Mouse (Mus musculus) cerebral cortex, adult 2 months (tissue): Measurements from ENCODE around the gene Add3.

Source experiments
- WGBS: fragments of 180-500 bp; shearing (Covaris S2); methylation state at CpG from one replicate; pipeline ENCODE4 v1.1.7; 2018; 5-methylcytosine and 5-hydroxymethylcytosine counted together

The Add3 gene

DNA sequence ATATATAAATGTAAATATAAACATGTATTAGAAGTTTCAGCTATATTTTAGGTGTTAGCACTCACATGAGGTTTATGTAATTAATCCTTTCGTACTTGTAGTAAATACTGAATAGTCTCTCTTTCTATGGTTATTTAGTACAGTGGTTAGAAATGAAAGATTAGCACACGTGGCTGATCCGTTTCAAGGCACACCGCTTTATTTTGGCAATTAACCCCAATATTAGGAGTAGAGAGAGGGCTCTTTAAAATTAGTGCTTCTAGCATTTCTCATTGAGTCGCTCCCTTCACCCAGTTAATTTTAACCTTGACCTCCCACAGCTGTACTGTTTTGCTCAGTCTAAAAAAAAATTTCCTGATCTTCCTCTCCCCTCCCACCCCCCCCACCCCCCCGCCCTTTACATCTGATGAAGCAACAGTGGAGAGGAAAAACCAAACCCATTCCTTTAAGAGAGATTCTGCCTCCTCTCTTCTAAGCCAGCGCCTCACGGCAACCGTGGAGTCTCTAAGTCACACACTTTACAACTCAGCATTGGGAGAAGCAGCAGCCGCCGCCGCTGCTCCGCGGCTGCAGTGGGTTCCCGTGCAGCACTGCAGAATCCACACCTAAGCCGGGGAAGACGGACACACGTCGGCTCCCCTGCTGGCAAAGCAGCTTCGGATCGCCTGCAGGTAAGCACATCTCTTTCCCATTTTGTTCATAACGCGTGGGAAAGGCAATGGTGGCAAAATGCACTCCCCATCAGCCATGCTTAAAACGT, at the start of gene Add3:
Add3 (plus strand) TSS at position 400 of the 760 bp plus-strand sequence.
- WGBS: 4% methylated on average over 24 of the region's 24 CpGs

DNA sequence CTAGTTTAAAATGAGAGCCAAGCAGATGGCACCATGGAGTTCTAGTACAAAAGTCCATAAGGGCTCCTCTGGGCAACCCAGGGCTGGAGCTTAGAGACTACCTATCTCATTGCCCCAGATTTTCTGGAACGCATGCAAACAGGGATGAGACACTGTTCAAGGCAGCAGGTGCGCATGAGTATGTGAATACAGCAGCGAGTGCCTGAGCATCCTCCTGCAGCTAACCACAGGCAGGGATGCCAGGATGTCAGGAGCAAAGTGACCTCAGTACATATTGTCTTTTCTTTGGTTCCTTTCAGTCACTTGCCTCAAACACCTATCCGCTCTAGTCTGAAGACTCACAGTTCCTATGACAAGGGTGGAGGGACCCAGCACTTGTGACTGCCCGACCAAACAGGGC, 49.6 kb upstream of the Add3 start:
- 99% methylated on average over 5 of the region's 5 CpGs for WGBS

DNA sequence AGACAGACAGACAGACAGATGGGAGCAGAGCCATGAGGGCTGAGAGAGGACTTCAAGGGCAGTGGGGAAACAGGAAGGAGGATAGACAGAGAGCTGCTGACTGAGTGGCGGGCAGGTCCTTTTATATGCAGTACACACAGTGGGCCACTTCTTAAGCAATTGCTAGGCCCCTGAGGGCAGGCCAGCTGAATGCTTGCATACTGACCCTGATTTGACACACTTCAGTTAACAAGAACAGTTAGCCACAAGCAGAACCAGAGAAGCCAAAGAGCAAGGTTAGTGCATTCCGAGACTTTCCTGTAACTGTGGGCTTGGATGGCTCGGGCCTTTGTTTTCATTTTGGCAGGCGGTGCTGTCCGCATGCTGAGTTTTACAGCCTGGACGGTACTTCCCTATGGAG, 48.0 kb upstream of the Add3 start:
- 90% methylated on average over 6 of the region's 6 CpGs for WGBS

DNA sequence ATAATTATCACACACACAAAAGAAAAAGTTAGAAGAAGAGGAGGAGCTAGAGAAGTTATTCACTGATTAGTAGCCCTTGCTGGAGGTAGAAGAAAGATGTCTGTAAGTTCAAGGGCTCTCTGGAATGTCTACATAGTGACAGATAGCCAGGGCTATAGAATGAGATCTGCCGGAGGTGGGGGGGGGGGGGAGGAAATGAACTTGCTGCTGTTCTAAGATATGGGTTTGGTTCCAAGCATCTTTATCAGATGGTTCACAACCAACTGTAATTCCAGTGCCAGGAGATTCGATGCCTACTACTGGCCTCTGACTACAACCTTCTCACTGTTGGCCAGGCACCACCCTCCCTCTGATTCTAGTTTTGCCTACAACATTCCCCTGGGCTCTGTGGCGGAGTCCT, 46.9 kb upstream of the Add3 start:
- 88% methylated on average over 3 of the region's 3 CpGs for WGBS

DNA sequence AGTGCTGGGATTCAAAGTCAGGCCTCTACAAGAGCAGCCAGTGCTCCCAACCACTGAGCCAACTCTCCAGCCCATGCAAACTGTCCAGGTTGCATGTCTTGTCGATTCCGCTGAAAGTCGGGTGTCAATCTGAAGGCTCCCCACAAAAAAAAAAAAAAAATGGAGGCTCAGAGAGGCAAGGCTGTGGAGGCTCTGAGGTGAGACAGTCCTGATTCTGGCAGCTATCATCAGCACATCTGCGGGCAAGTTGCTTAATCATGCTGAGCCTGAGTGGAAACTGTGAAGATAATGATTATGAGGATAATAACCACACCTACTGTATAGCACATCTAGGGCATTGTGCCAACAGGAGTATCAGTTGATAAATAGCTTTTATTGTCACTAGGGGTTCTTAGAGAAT, 45.6 kb upstream of the Add3 start:
- WGBS: 92% methylated on average over 4 of the region's 4 CpGs

DNA sequence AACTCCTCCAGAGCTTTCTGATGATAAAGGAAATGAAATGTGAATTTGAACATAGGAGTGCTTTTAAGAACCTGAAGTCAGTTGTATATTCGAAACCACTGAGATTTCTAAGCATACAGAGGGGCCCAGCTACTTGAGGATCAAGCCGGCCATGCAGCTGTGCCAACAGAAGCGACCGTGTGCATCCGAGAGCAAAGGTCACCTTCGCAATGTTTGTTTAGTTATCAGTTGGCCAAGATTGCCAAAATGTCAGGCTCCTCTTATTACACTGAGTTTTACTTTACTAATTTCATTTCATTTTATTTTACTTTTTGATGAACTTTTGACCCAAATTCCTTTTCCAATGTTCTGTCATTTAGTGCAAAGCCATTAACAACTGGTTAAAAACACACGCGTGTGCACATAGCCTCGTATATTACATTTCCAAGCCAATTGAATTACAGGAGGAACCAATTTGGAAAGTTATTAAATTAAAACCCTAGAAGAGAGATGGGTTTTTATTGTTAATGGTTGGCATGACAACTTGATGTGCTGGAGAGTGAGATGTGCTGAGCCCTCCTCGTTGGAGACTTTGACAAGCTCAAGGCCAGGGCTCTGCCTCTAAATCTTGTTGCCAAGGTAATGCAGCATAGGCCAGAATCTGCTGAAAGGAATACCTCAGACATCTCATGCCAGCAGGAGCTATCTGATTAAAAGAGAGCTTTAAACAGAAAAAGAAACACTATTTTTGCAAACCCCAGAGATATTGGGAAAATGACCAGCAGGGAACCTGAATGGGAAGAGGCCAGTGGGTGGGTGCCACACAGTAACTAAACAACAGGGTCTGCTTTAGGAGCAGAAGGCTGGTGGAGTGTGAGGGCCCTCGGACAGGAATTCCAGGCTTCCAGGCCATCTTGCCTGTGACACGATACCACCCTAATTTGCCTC, 38.6 kb upstream of the Add3 start:
- 86% methylated on average over 12 of the region's 12 CpGs for WGBS

DNA sequence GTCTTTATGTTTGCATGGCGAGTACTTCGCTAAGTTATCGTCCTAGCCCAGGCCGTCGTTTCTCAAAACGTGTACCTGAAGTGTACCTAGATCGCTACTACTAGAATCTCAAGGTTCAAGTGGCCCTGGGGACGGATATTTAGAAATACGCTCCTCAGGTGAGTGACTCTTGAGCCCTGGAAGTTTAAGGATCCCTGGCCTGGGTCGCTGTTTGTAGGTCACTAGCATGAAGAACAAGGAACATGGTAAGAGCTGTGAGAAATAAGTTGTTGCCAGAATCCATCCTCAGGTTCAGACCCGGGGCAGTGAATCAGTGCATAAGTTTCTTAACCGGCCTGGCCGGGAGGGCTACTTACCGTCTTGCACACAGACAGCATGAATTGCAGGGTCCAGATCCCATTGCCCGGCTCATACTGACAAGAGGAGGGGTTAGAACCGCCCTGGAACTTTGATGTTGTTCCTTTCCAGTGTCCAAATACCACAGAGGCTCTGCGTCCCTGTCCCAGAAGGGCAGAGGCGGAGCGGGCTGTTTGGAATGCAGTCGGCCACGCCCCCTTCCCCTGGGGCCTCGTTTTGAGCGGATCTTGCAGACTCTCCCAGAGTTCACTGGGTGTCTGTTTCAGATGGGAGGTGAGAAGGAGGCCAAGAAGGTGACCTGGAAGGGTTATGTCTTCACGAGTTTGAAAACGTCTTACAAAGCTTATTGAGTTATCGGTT, 34.7 kb upstream of the Add3 start:
- WGBS: 68% methylated on average over 26 of the region's 26 CpGs

DNA sequence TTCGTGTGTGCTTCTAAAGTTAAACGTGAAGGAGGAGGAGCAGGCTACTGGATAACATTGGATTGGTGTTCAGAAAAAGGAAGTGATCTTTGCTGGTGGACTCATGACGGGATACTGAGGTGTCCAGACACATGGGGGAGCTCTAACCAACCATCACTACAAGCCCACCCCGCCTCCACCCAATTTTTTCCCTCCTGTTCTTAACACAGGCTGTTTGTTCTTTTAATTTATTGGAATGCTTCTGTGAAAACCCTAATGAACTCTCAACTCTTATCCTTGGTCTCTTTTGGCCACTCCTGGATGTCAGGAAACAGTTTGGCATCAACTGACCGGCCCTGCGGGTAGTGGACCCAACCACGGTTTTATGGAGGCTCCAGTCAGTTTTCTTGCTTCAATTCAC, 33.3 kb upstream of the Add3 start:
- 71% methylated on average over 7 of the region's 7 CpGs for WGBS

DNA sequence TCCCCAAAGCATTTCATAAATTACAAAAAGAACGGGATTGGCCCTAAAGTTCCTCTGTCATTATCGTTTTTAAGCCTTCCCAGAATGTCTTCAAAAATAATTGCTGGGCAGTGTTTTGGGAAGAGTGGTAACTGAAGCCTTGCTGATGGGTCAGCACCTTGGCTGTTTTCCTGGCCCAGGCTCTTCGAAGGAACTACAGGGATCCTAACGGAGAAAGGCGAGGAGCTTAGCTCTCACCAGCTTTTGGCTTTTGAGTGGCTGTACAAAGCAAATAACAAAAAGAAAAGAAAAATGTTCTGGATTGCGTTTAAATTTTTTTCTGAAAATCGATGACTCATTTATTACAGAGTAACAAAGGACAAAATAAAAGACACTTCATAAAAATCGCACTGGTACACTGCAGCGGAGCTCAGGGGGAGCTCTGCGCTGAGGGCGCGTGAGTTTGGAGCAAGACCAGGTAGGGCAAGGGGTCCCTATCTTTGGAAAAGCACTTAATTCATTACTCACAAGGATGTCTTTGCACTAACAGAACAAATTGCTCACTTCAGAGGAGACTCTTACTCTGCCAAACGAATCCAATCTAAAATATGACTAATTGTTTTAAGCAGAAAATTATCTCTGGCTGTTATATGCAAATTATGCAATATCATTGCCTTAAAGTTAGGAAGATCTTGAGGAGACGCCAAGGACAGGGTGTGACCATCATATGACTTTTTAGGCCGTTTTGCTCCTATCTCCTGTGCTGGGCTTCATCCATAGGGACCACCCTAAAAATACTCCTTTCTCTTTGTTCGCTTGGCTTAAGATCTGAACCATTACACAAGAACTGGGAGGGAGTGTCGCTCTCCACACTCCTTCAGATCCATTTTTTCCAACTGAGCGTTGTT, 32.6 kb upstream of the Add3 start:
- 74% methylated on average over 18 of the region's 18 CpGs for WGBS

DNA sequence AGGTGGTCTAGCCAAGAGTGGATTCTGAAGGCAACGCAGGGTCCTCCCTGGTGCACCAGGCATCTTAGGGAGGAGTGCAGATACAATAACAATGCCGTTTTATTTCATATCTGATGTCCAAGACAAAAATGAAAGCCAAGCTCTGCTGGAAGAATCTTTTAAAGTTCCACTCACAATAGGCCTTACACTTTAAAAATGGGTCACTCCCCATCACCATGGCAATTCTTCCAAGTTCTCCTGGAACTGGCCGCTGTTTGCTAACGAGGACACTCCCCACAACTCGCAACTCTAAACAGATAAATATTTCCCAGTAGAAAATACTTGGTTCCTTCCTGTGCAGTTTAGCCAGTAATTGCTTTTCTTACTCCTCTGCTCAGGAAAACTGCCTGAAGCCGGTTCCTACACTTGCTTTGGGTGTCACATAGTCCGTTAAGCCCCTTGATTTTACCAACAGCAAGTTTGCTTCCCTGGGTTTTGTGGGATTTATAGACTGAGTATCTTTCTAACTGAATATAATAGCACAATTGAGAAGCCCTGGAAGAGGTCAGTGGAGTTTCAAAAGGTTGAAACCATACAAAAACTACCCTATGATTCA, 28.1 kb upstream of the Add3 start:
- WGBS: 31% methylated on average over 7 of the region's 7 CpGs

DNA sequence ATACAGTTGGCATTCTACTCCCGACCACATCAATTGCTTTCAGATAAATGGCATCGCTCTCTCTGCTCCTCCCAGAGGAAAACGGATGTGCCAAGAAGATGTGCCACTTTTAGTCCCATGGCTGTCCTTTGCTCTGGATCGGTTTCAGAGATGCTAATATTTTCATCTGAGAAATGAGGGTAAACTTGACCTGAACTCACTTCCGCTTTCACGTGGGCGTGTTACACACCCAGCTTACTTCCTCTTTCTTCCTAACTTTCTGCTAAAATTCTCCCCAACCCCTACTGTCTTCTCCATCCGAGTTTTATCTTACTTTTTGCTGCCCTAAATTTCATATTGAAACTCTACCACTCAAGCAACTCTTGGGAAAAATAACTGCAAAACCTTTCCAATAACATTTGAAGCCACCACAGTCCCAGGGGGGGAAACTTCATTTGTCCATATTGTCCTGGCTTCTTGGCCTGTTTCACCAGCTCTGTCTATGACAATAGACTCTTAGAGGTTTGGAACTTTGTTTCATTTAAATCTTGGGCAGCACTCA, 20.9 kb upstream of the Add3 start:
- 77% methylated on average over 8 of the region's 8 CpGs for WGBS

DNA sequence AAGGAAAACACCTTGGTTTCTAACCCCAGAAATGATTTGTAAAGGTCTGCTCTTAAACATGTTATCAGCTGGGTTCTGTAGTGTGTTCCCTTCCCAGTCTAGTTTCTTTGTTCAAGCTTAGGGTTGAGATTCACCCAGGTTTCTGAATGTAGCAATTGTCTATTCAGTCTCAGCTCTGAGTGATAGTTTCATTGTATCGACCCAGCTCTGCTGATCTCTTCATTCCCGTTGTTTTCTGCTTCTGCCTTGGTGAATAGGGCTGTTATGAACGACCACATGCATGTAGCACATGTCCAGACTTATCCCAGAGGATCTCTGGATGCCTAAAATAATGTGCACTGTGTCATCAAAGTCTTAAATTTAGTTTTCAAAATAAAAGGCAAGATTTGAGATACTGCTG, 19.8 kb upstream of the Add3 start:
- WGBS: 48% methylated on average over 3 of the region's 3 CpGs

DNA sequence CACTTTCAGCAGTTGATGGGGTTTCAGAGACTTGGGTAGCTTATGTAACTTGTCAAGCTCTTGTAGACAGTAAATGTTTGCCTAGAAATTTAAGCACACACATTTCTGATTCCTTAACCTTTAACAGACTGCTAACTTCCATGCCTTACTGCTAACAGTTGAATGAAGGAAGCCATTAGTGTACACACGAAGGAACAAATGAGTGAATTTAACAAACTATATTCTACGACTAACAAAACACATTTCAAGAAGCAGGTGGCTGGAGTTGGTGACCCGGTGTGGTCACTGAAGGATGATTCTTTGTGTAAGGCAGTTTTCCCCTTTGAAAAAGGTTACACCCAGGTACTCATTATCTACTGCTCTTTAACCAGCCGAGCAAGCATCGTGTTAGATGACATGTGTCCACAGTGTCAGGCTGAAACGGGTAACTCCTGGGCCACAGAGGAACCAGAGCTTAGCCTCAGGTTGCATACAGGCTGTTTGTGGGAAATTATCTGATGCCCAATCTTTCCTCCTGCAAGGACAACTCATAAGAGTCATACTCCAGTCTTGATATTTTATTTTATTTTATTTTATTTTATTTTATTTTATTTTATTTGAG, 17.5 kb upstream of the Add3 start:
- WGBS: 91% methylated on average over 6 of the region's 6 CpGs

DNA sequence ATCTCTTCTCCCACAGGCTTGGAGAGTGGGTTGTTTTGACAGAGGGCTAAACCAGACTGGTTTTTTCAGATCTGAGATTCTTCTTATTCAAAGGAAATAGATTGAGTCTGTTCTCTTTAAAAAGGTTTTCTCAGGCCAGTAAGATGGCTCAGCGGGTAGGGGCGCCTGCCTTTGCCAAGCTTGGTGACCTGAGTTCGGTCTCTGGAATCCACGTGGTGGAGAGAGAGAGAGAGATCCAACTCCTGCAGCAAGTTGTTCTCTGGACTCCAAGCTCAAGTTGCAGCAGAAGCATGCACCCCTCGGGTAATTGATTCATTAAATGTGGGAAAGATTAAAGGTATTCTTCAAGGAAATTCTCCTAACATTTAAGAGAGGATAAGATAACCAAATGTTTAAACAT, 16.9 kb upstream of the Add3 start:
- 73% methylated on average over 5 of the region's 5 CpGs for WGBS

DNA sequence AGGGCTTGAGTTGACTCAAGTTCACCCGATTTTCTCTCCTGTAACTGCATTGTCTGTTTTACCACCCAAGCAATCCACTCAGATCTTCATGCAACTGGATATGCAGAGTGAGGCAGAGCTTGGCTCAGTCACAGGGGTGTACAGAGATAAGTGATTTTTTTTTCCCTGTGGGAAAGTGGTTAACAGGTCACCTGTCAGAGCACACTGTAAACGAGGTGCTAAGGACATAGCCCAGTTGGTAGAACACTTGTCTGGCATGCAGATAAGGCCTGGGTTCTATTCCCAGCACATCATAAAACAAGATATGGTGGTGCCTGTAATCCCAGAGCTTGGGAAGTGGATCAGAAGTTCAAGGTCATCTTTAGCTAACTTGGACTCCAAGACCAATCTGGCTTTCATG, 14.6 kb upstream of the Add3 start:
- 96% methylated on average over 2 of the region's 2 CpGs for WGBS

DNA sequence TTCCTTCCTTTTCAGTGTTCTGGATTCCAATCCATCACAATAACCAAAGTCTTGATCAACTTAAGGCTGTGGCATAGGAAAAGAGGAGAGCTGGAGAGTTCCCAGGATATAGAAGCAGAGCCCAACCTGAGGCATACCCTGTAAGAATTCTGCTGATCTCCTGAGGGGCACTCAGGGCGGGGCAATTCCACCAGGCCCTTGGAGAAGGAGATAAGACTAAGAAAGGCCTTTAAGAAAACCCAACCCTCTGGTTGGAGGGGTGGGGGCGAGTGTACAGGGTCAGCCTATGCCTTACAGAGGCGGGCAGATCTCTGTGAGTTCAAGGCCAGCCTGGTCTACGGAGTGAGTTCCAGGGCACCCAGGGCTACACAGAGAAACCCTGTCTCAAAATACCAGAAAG, 13.7 kb upstream of the Add3 start:
- WGBS: 97% methylated on average over 4 of the region's 4 CpGs

DNA sequence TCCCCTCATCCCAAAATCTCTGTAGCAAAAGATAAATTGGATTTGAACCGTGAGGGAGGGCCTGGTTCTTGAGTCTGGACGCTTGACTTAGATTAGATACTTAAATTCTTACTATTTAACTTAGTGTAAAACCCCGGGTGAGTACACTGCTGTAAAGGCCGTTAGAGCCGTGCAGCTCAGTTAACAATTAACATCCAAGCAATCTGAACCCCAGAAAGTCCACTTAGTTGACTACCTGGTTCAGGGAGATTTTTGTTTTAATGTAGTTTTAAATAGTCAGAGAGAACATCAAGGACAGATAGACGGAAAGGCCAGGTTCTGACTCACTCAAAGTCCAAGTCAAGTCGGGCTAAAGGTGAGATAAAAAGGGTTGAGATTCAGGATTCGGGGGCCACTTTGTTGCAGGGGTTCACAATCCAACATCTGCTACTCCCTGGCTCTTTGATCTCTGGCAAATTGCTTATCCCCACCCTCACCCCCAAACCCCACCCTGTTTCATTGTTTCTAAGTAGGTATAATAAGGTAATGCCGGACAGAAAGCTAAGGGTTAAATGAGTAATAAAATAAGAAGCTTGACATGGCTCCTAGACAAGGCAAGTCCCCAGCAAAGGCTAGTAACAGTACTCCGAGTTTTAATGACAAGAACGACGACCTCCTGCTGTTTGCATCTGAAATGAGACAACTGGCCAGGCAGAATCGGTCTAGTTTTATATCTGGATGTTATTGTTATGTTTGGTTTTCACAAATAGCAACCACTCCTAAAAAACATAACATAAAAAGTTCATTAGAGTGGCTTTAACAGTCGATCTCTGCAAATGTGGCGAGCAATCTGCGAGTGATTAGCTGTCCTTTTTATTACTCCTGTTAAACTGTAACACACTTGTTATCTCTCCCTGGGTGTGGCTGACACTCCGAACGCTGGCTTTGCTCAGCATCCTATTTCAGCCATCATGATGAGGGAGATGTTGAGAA, 12.6 kb upstream of the Add3 start:
- 84% methylated on average over 18 of the region's 18 CpGs for WGBS

DNA sequence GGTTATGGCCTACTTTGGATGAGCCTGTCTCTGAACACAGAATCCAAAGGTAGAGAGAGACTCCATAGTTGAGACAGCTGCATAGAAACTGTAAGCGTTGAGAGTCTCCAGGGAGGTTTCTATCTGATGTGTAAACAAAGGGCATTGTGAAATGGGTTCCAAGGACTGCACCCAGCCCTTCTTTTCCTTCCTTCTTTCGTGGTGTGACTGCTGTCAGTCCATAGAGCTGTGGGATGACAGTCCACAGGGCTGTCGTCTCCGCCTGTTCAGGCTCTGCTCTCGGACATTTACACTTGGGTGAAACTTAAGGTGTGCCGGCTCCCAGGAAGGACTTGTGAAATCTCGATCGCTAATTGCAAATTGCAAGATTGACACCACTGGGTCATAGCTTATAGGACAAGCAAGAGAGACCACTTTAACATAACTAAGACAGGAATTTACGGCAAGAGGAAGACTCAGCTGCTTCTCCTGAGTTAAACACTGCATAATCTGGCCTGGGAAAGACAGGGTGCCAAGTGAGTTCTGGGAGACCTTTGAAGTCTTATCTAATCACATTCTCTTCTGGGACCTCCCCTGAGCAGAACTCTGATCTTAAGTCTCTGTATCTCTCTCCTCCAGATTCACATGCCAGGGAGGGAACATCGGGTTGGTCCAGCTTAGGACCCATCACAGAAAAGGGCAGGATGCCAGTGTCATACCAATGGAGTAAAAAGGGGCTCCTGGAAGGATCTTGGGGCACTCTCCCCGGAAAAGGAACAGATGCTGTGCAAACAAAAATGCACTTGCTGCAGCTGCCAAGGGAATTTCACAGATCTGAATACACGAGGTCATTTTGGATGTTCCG, 11.5 kb upstream of the Add3 start:
- WGBS: 71% methylated on average over 13 of the region's 13 CpGs
